Mouse (Mus musculus) central nervous system, embryonic 14 days (tissue): ENCODE measurements around the gene R3hdm4. TPM values are rescaled to one million over a fixed set of nuclear protein-coding genes. Genes with fewer than 3 reads are reported as not detected.

Source experiments
- polyA plus RNA-seq: library from polyadenylated mRNA; depleted of rRNA; stranded (reverse); fragments of >200 nt; gene quantifications from 2 replicates; pipeline ENCODE4 v1.2.3, GENCODE M21; 2012; rRNA removed

Gene R3hdm4
- polyA plus RNA-seq = 151 and 165 TPM in 2 replicates

GRCm38 (mm10) chr10:79920958-79921535 is at the start of gene R3hdm4:
Gene R3hdm4, minus strand, starts transcription at chr10:79921208.

GRCm38 (mm10) chr10:79970415-79971182 is 49.6 kb upstream of the R3hdm4 start, which contains the start of gene Grin3b:
Gene Grin3b, plus strand, starts transcription at chr10:79970715.

GRCm38 (mm10) chr10:79959847-79960601 is 39.0 kb upstream of the R3hdm4 start, which contains the start of gene Wdr18:
Gene Wdr18, plus strand, starts transcription at chr10:79960152.

GRCm38 (mm10) chr10:79926491-79927323 is 5.7 kb upstream of the R3hdm4 start, which contains the start of gene Arid3a:
Gene Arid3a, plus strand, starts transcription at chr10:79927043.

GRCm38 (mm10) chr10:79916808-79917531 is 4.0 kb downstream of the R3hdm4 start, which contains the start of gene Kiss1r:
Gene Kiss1r, plus strand, starts transcription at chr10:79916971.

GRCm38 (mm10) chr10:79910556-79910955 is 10.5 kb downstream of the R3hdm4 start, which contains the start of gene Gm26602:
Gene Gm26602, plus strand, starts transcription at chr10:79910856.

GRCm38 (mm10) chr10:79908167-79909091 is 12.6 kb downstream of the R3hdm4 start, which contains the start of gene Med16:
Gene Med16, minus strand, starts transcription at chr10:79908923.

GRCm38 (mm10) chr10:79890670-79891069 is 30.3 kb downstream of the R3hdm4 start, which contains the start of gene Cfd:
Gene Cfd, plus strand, starts transcription at chr10:79890853.

GRCm38 (mm10) chr10:79886054-79886453 is 35.0 kb downstream of the R3hdm4 start, which contains the start of gene Elane:
Gene Elane, plus strand, starts transcription at chr10:79886247.

GRCm38 (mm10) chr10:79874290-79874862 is 46.6 kb downstream of the R3hdm4 start, which contains the start of the genes Prtn3 and Plppr3:
Gene Prtn3, plus strand, starts transcription at chr10:79874476.
Gene Plppr3, minus strand, starts transcription at chr10:79874634.

Other genes starting within 250 kb of the R3hdm4 start
- 129 and 130 TPM in 2 replicates for gene Cdc34, start 239.0 kb downstream of the R3hdm4 start, polyA plus RNA-seq
- 1.2 and 1.8 TPM in 2 replicates for gene Gzmm, start 232.2 kb downstream of the R3hdm4 start, polyA plus RNA-seq
- gene Bsg, start 216.7 kb downstream of the R3hdm4 start, polyA plus RNA-seq = 479 and 560 TPM in 2 replicates
- 7.4 and 8.4 TPM in 2 replicates for gene Hcn2, start 204.6 kb downstream of the R3hdm4 start, polyA plus RNA-seq
- gene Polrmt, start 174.6 kb downstream of the R3hdm4 start, polyA plus RNA-seq = 63.8 and 70.7 TPM in 2 replicates
- 0.55 and 0.59 TPM in 2 replicates for gene Fgf22, start 166.1 kb downstream of the R3hdm4 start, polyA plus RNA-seq
- 151 and 157 TPM in 2 replicates for gene Rnf126, start 154.3 kb downstream of the R3hdm4 start, polyA plus RNA-seq
- gene Fstl3, start 143.9 kb downstream of the R3hdm4 start, polyA plus RNA-seq = 1.9 and 3.5 TPM in 2 replicates
- gene Prss57, start 130.2 kb downstream of the R3hdm4 start, polyA plus RNA-seq = 0.10 and 0.13 TPM in 2 replicates
- 138 and 149 TPM in 2 replicates for gene Palm, start 127.6 kb downstream of the R3hdm4 start, polyA plus RNA-seq
- 0.93 and 0.94 TPM in 2 replicates for gene Misp, start 100.2 kb downstream of the R3hdm4 start, polyA plus RNA-seq
- 210 and 249 TPM in 2 replicates for gene Ptbp1, start 66.8 kb downstream of the R3hdm4 start, polyA plus RNA-seq
- gene Prtn3, start 46.7 kb downstream of the R3hdm4 start, polyA plus RNA-seq = 14.8 and 17.6 TPM in 2 replicates
- 764 and 843 TPM in 2 replicates for gene Plppr3, start 46.6 kb downstream of the R3hdm4 start, polyA plus RNA-seq
- 0.29 and 0.48 TPM in 2 replicates for gene Elane, start 35.0 kb downstream of the R3hdm4 start, polyA plus RNA-seq
- gene Cfd, start 30.4 kb downstream of the R3hdm4 start, polyA plus RNA-seq = 0.32 and 0.45 TPM in 2 replicates
- gene Med16, start 12.3 kb downstream of the R3hdm4 start, polyA plus RNA-seq = 72.2 and 72.6 TPM in 2 replicates
- gene Gm26602, start 10.4 kb downstream of the R3hdm4 start, polyA plus RNA-seq = not detected in 2 replicates
- 2.9 and 3.3 TPM in 2 replicates for gene Kiss1r, start 4.2 kb downstream of the R3hdm4 start, polyA plus RNA-seq
- 5.7 and 5.8 TPM in 2 replicates for gene Arid3a, start 5.8 kb upstream of the R3hdm4 start, polyA plus RNA-seq
- gene Wdr18, start 38.9 kb upstream of the R3hdm4 start, polyA plus RNA-seq = 56.8 and 61.0 TPM in 2 replicates
- 0.28 and 0.36 TPM in 2 replicates for gene Grin3b, start 49.5 kb upstream of the R3hdm4 start, polyA plus RNA-seq
- gene Tmem259, start 63.1 kb upstream of the R3hdm4 start, polyA plus RNA-seq = 232 and 237 TPM in 2 replicates
- 24.5 and 48.2 TPM in 2 replicates for gene Cnn2, start 67.4 kb upstream of the R3hdm4 start, polyA plus RNA-seq
- 11.6 and 12.4 TPM in 2 replicates for gene Abca7, start 75.3 kb upstream of the R3hdm4 start, polyA plus RNA-seq
- 4.7 and 6.9 TPM in 2 replicates for gene Arhgap45, start 95.4 kb upstream of the R3hdm4 start, polyA plus RNA-seq
- gene Polr2e, start 118.6 kb upstream of the R3hdm4 start, polyA plus RNA-seq = 262 and 267 TPM in 2 replicates
- gene Gpx4, start 126.0 kb upstream of the R3hdm4 start, polyA plus RNA-seq = 405 and 406 TPM in 2 replicates
- gene Sbno2, start 184.4 kb upstream of the R3hdm4 start, polyA plus RNA-seq = 28.9 and 30.5 TPM in 2 replicates
- 122 and 127 TPM in 2 replicates for gene Stk11, start 194.6 kb upstream of the R3hdm4 start, polyA plus RNA-seq
- 370 and 392 TPM in 2 replicates for gene Atp5d, start 217.4 kb upstream of the R3hdm4 start, polyA plus RNA-seq
- 141 and 148 TPM in 2 replicates for gene Cbarp, start 219.6 kb upstream of the R3hdm4 start, polyA plus RNA-seq
- 166 and 189 TPM in 2 replicates for gene Midn, start 227.1 kb upstream of the R3hdm4 start, polyA plus RNA-seq
- 465 and 485 TPM in 2 replicates for gene Cirbp, start 244.8 kb upstream of the R3hdm4 start, polyA plus RNA-seq